Mouse (Mus musculus) monocyte, adult 5-6 weeks (primary cell): ENCODE data around the gene Fam69a. TPM values are rescaled to one million over a fixed set of nuclear protein-coding genes. Genes with fewer than 3 reads are reported as not detected.
"Not testable (repeated sequence)": the region's sequence is repeated elsewhere in the genome, so short reads cannot be mapped to it uniquely, and the experiment has no call there.

Experiments used
- ATAC-seq: fragments of 153-309, 156-312 bp; replicated peaks from 2 replicates; pipeline ENCODE4 v1.8.0; 2017; ENCODE audit warnings: mild to moderate bottlenecking; ENCODE audit not compliant: low TSS enrichment, insufficient number of reproducible peaks, severe bottlenecking, poor library complexity, low FRiP score
- total RNA-seq: library from RNA; stranded (forward); fragments of 200-1000, 200-491, 200-594 nt; gene quantifications from 3 replicates; pipeline ENCODE4 v1.2.3, GENCODE M21; 2017

Fam69a gene
- total RNA-seq, 1 experiment from 2014 or later: 47.2 TPM

GRCm38 (mm10) chr5:107986255-107986966 is 474 bp downstream of the Fam69a start:
- ATAC-seq: peak; percentile 76

GRCm38 (mm10) chr5:107983946-107984345 is 2.9 kb downstream of the Fam69a start:
- no peak for ATAC-seq

- no peak for ATAC-seq
These were observed 4.9 kb downstream of the Fam69a start for GRCm38 (mm10) chr5:107982016-107982415.

GRCm38 (mm10) chr5:107979901-107980300 is 7.0 kb downstream of the Fam69a start:
- ATAC-seq: peak; percentile 78

GRCm38 (mm10) chr5:107978289-107979035 is 8.4 kb downstream of the Fam69a start:
- ATAC-seq: no peak

GRCm38 (mm10) chr5:107977640-107978288 is 9.1 kb downstream of the Fam69a start:
- no peak for ATAC-seq

- no peak for ATAC-seq
These were observed 13.6 kb downstream of the Fam69a start for GRCm38 (mm10) chr5:107973310-107973709.

GRCm38 (mm10) chr5:107972444-107973272 is 14.2 kb downstream of the Fam69a start:
- ATAC-seq: no peak

GRCm38 (mm10) chr5:107971069-107971468 is 15.8 kb downstream of the Fam69a start:
- no peak for ATAC-seq

- ATAC-seq: not testable (repeated sequence)
These were observed 17.1 kb downstream of the Fam69a start for GRCm38 (mm10) chr5:107969818-107970217.

GRCm38 (mm10) chr5:107968079-107968478 is 18.8 kb downstream of the Fam69a start:
- no peak for ATAC-seq

- peak; percentile 66 for ATAC-seq
These were observed 19.9 kb downstream of the Fam69a start for GRCm38 (mm10) chr5:107966841-107967457.

GRCm38 (mm10) chr5:107966156-107966555 is 20.7 kb downstream of the Fam69a start:
- no peak for ATAC-seq

GRCm38 (mm10) chr5:107965355-107965991 is 21.4 kb downstream of the Fam69a start:
- ATAC-seq: no peak

- no peak for ATAC-seq
These were observed 22.7 kb downstream of the Fam69a start for GRCm38 (mm10) chr5:107964031-107964758.

- ATAC-seq: peak; percentile 48; the same call in 1 of the 2 replicates
These were observed 25.2 kb downstream of the Fam69a start for GRCm38 (mm10) chr5:107961438-107962251.
